Mouse (Mus musculus): ENCODE measurements at regions not wholly inside any gene's neighbourhood (a gene's known extent, or its start where the extent isn't known, plus 50 kb on each side); places are given as distances from the start of the nearest gene placed in this dataset.

GRCm38 (mm10) chr10:56582065-56582464 lies 204.9 kb downstream of the Gja1 start:
- peak; percentile 36 for DNase-seq (ENCODE audit: extremely low read depth, insufficient read length, low spot score)

GRCm38 (mm10) chr10:56587205-56587604 lies 210.1 kb downstream of the Gja1 start:
- DNase-seq (ENCODE audit: extremely low read depth, insufficient read length, low spot score), result no peak

- DNase-seq (ENCODE audit: extremely low read depth, insufficient read length, low spot score), result no peak
Observed at GRCm38 (mm10) chr10:56597382-56597781, 220.3 kb downstream of the Gja1 start.

GRCm38 (mm10) chr10:56598191-56598590 lies 221.1 kb downstream of the Gja1 start:
- peak; percentile 13 for DNase-seq (ENCODE audit: extremely low read depth, insufficient read length, low spot score)

- DNase-seq (ENCODE audit: extremely low read depth, insufficient read length, low spot score), result no peak
Observed at GRCm38 (mm10) chr10:56599923-56600322, 222.8 kb downstream of the Gja1 start.

GRCm38 (mm10) chr10:56611564-56612288 lies 234.6 kb downstream of the Gja1 start:
- peak; percentile 22 for DNase-seq (ENCODE audit: extremely low read depth, insufficient read length, low spot score)

GRCm38 (mm10) chr10:56642656-56643055 lies 265.5 kb downstream of the Gja1 start:
- no peak for DNase-seq (ENCODE audit: extremely low read depth, insufficient read length, low spot score)

- DNase-seq (ENCODE audit: extremely low read depth, insufficient read length, low spot score), result no peak
Observed at GRCm38 (mm10) chr10:56643376-56644135, 266.4 kb downstream of the Gja1 start.

- DNase-seq (ENCODE audit: extremely low read depth, insufficient read length, low spot score), result no peak
Observed at GRCm38 (mm10) chr10:56660501-56660900, 283.4 kb downstream of the Gja1 start.

GRCm38 (mm10) chr10:56673919-56674318 lies 296.8 kb downstream of the Gja1 start:
- no peak for DNase-seq (ENCODE audit: extremely low read depth, insufficient read length, low spot score)

GRCm38 (mm10) chr10:56682901-56683300 lies 305.8 kb downstream of the Gja1 start:
- DNase-seq (ENCODE audit: extremely low read depth, insufficient read length, low spot score), result no peak

- DNase-seq (ENCODE audit: extremely low read depth, insufficient read length, low spot score), result no peak
Observed at GRCm38 (mm10) chr10:56685655-56686250, 308.6 kb downstream of the Gja1 start.

- no peak for DNase-seq (ENCODE audit: extremely low read depth, insufficient read length, low spot score)
Observed at GRCm38 (mm10) chr10:56691467-56691866, 314.3 kb downstream of the Gja1 start.

GRCm38 (mm10) chr10:56695100-56695499 lies 318.0 kb downstream of the Gja1 start:
- DNase-seq (ENCODE audit: extremely low read depth, insufficient read length, low spot score), result no peak

- DNase-seq (ENCODE audit: extremely low read depth, insufficient read length, low spot score), result no peak
Observed at GRCm38 (mm10) chr10:56700126-56700525, 323.0 kb downstream of the Gja1 start.

- DNase-seq (ENCODE audit: extremely low read depth, insufficient read length, low spot score), result no peak
Observed at GRCm38 (mm10) chr10:56708411-56708810, 331.3 kb downstream of the Gja1 start.

- no peak for DNase-seq (ENCODE audit: extremely low read depth, insufficient read length, low spot score)
Observed at GRCm38 (mm10) chr10:56708886-56709285, 331.8 kb downstream of the Gja1 start.

GRCm38 (mm10) chr10:56712611-56713105 lies 335.5 kb downstream of the Gja1 start:
- DNase-seq (ENCODE audit: extremely low read depth, insufficient read length, low spot score), result no peak

GRCm38 (mm10) chr10:56737073-56737472 lies 359.9 kb downstream of the Gja1 start:
- no peak for DNase-seq (ENCODE audit: extremely low read depth, insufficient read length, low spot score)

- DNase-seq (ENCODE audit: extremely low read depth, insufficient read length, low spot score), result no peak
Observed at GRCm38 (mm10) chr10:56739621-56740020, 362.5 kb downstream of the Gja1 start.

GRCm38 (mm10) chr10:56752134-56752533 lies 375.0 kb downstream of the Gja1 start:
- no peak for DNase-seq (ENCODE audit: extremely low read depth, insufficient read length, low spot score)

Measured in 3134 (cell line).